Mouse (Mus musculus): Measurements from ENCODE around the gene Zbtb7a.
A peak's percentile ranks its signal among the peaks of the same experiment; 100 is the strongest.
"Not testable (repeated sequence)": the region's sequence is repeated elsewhere in the genome, so short reads cannot be mapped to it uniquely, and the experiment has no call there.

Gene Zbtb7a

DNA sequence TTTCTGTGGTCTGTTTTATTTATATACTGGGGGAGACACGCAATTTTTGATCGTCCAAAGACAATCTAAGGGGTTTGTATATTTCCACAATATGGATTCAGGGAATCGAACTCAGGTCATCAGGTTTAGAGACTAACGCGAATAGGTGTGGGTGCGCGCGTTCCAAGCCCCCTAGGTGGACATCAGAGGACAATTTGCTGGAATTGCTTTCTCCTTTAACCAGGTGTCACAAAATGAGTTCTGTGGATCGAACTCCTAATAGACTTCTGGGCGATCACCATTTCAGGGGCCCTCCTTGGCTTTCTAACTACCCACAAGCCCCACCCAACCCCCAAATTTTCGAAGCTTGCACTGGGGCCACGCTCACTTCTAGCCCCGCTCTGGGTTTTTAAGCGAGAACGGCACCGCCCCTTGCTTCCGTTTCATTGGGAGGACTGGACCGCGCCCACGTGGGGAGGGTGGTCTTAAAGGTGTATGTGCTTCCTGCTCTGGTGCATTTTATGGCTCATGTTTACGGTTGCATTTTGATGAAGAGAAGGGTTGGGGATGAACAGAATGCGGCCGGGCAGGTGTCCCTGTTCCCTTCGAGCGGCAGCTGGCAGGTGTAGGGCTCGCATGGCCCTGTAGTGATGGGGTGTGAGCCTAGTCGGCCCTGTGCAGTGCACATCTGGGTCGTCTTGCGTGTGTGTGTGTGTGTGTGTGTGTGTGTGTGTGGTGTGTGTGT, 33.7 kb downstream of the Zbtb7a start:
- DNase-seq (ENCODE audit: low read depth, low spot score), result no peak

DNA sequence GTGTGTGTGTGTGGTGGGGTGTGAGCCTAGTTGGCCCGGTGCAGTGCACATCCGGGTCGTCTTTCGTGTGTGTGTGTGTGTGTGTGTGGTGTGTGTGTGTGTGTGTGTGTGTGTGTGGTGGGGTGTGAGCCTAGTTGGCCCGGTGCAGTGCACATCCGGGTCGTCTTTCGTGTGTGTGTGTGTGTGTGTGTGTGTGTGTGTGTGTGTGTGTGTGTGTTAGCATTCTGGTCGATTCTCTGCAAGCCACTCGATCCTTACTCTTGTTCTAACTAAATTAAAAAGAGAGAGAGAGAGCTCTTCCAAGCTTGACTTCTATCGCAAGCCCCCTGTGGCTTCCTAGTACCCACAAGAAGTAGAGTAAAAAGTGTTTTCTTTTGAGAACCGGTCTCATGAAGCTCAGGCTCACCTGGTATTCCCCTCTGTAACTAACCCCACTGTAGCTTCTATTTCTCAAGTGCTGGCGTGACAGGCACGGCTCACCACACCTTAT, 34.4 kb downstream of the Zbtb7a start:
- DNase-seq (ENCODE audit: low read depth, low spot score), result not testable (repeated sequence)

GRCm38 (mm10) chr10:81173132-81173531, 38.1 kb downstream of the Zbtb7a start:
- DNase-seq (ENCODE audit: low read depth, low spot score), result peak; percentile 75

- no peak for DNase-seq (ENCODE audit: low read depth, low spot score)
Measured at GRCm38 (mm10) chr10:81174617-81175344, 39.8 kb downstream of the Zbtb7a start.

GRCm38 (mm10) chr10:81175345-81175701, 40.3 kb downstream of the Zbtb7a start:
- DNase-seq (ENCODE audit: low read depth, low spot score), result not testable (repeated sequence)

GRCm38 (mm10) chr10:81175936-81176465, 41.0 kb downstream of the Zbtb7a start:
- DNase-seq (ENCODE audit: low read depth, low spot score), result no peak

- DNase-seq (ENCODE audit: low read depth, low spot score), result peak; percentile 97
Measured at GRCm38 (mm10) chr10:81176466-81177271, 41.6 kb downstream of the Zbtb7a start, which contains the start of gene Eef2. Eef2 (plus strand) TSS chr10:81176631.

DNA sequence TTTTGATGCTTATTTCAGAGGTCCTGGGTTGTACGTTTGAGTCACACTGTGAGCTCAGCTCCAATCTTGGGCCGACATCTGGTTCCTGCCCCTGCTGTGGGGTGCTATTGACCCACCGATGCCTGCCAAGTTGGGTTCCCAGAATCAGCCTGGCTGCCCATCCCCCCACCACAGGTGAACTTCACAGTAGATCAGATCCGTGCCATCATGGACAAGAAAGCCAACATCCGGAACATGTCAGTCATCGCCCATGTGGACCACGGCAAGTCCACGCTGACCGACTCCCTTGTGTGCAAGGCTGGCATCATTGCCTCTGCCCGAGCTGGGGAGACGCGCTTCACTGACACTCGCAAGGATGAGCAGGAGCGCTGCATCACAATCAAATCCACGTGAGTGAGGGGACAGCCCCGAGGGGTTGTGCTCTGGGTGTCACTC, 42.5 kb downstream of the Zbtb7a start:
- no peak for DNase-seq (ENCODE audit: low read depth, low spot score)

DNA sequence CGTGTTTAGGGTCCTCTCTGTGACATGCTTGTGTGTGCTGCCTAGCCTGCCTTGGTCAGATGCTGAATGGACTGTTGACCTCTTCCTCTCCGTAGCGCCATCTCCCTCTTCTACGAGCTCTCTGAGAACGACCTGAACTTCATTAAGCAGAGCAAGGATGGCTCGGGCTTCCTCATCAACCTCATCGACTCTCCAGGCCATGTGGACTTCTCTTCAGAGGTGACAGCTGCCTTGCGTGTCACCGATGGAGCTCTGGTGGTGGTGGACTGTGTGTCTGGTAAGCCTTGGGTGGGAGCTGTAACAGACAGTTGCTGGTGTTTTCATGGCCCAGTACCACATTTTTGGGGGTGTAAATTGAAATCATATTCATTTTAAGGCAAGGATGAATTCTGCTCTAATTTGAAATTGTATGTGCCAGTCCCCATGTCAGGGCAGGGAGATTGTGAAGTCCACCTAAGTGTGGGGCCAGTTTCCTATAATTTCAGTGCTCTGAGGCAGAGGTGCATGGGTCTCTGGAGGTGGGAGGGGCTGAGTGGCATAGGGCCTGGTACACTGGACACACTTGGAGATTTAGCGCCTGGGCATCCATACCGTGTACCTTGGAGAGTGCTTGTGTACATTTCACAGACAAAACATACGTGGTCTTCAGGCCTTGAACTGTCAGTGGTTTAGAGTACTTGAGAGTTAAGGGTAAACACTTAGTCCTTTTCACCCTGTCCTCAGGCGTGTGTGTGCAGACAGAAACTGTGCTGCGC, 43.1 kb downstream of the Zbtb7a start:
- DNase-seq (ENCODE audit: low read depth, low spot score), result no peak

- DNase-seq (ENCODE audit: low read depth, low spot score), result no peak
Measured at GRCm38 (mm10) chr10:81178927-81179326, 43.9 kb downstream of the Zbtb7a start.

- DNase-seq (ENCODE audit: low read depth, low spot score), result no peak
Measured at GRCm38 (mm10) chr10:81179451-81180342, 44.7 kb downstream of the Zbtb7a start.

DNA sequence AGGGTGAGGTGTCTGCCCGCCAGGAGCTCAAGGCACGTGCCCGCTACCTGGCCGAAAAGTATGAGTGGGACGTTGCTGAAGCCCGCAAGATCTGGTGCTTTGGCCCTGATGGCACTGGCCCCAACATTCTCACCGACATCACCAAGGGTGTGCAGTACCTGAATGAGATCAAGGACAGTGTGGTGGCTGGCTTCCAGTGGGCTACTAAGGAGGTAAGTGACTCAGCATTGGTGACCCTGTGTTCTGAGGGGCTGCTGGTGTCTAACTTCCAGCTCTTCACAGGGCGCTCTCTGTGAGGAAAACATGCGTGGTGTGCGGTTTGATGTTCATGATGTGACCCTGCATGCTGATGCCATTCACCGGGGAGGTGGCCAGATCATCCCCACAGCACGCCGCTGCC, 45.9 kb downstream of the Zbtb7a start:
- DNase-seq (ENCODE audit: low read depth, low spot score), result no peak

GRCm38 (mm10) chr10:81181860-81182259, 46.8 kb downstream of the Zbtb7a start:
- DNase-seq (ENCODE audit: low read depth, low spot score), result not testable (repeated sequence)

- DNase-seq (ENCODE audit: low read depth, low spot score), result peak; percentile 99
Measured at GRCm38 (mm10) chr10:81182336-81183333, 47.6 kb downstream of the Zbtb7a start, which contains the start of gene Dapk3. Dapk3 (plus strand) TSS chr10:81183005.

DNA sequence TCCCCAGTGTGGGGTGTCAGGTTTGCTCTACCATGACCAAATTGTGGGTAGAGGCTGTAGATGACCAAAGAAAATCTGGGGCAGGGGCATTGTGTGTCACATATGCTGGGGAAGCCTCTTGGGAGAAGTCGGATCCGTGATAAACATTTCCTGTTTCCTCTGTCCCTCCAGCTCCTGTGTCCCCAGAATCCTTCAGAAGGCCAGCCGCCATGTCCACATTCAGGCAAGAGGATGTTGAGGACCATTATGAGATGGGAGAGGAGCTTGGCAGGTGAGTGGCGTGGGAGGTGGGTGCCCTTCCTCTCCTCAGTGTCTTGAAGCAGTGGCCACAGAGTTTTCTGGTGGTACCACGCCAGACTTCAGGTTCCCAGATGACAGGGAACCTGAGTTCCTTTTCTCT, 48.8 kb downstream of the Zbtb7a start, which contains the start of gene 4930442H23Rik:
Gene 4930442H23Rik, minus strand, starts transcription at position 45 of the 400 bp plus-strand sequence.
- DNase-seq (ENCODE audit: low read depth, low spot score), result no peak

DNA sequence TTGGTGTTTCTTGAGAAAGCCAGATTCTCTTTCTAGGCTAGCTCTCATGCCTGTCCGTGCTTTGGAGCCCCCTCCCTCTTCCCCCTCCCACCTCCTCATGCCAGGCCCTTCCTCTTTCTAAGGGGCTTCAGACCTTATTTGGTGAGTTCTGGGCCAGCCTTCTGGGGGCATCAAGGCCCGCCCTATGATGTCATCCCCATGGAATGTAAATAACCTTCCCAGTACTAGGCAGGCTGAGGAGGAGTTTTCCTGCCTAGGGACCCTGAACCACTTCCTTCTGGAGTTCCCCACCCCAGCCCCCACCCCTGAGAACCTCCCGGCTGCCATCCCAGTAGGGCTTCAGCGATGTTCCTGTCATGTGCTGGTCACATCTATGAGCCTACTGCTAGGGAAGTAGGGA, 49.7 kb downstream of the Zbtb7a start:
- DNase-seq (ENCODE audit: low read depth, low spot score), result no peak

GRCm38 (mm10) chr10:81187161-81187560, 52.1 kb downstream of the Zbtb7a start:
- DNase-seq (ENCODE audit: low read depth, low spot score), result no peak

- DNase-seq (ENCODE audit: low read depth, low spot score), result no peak
Measured at GRCm38 (mm10) chr10:81189821-81190220, 54.8 kb downstream of the Zbtb7a start.
